Mouse (Mus musculus) heart, postnatal 0 days (tissue): Measurements from ENCODE around the gene Samd1. TPM values are rescaled to one million over a fixed set of nuclear protein-coding genes. Genes with fewer than 3 reads are reported as not detected.
"Not testable (repeated sequence)": the region's sequence is repeated elsewhere in the genome, so short reads cannot be mapped to it uniquely, and the experiment has no call there.

Source experiments
- ATAC-seq: fragments of 200-750 bp; cut with Nextera tagmentation; 2 replicates; pipeline ENCODE4 v1.8.0; 2017; ENCODE audit warnings: low read depth, moderate number of reproducible peaks, moderate library complexity; ENCODE audit not compliant: insufficient read depth
- DNase-seq: peaks from one replicate; pipeline ENCODE4 v3.0.0-alpha.2; 2016; ENCODE audit warnings: low spot score
- H3K27ac ChIP-seq: fragments of 300-500 bp; sonication (generic); 2 replicates; pipeline ENCODE4 v1.5.1; 2014; ENCODE audit warnings: low read depth, mild to moderate bottlenecking
- H3K27me3 ChIP-seq: fragments of 300-500 bp; sonication (generic); 2 replicates; pipeline ENCODE4 v1.6.1; 2014; ENCODE audit warnings: low read length, mixed read lengths; ENCODE audit not compliant: control insufficient read depth, insufficient read depth
- H3K36me3 ChIP-seq: fragments of 300-500 bp; sonication (generic); replicated peaks from 2 replicates; pipeline ENCODE4 v1.6.1; 2014; ENCODE audit warnings: low read length, mixed read lengths; ENCODE audit not compliant: control insufficient read depth, insufficient read depth
- H3K4me1 ChIP-seq: fragments of 300-500 bp; sonication (generic); 2 replicates; pipeline ENCODE4 v1.6.1; 2014; ENCODE audit warnings: antibody characterized with exemption; ENCODE audit not compliant: control insufficient read depth, insufficient read depth
- H3K4me2 ChIP-seq: fragments of 300-500 bp; sonication (generic); 2 replicates; pipeline ENCODE4 v1.6.1; 2014; ENCODE audit warnings: low read depth, mild to moderate bottlenecking, low read length, moderate library complexity
- H3K4me3 ChIP-seq: fragments of 300-500 bp; sonication (generic); 2 replicates; pipeline ENCODE4 v1.5.1; 2014; ENCODE audit warnings: low read depth, low read length
- H3K9ac ChIP-seq: fragments of 300-500 bp; sonication (generic); replicated peaks from 2 replicates; pipeline ENCODE4 v1.6.1; 2014; ENCODE audit warnings: low read depth, low read length, mixed read lengths
- H3K9me3 ChIP-seq: fragments of 300-500 bp; sonication (generic); replicated peaks from 2 replicates; pipeline ENCODE4 v1.6.1; 2016; ENCODE audit warnings: low read length; ENCODE audit not compliant: control insufficient read depth
- CTCF ChIP-seq: IDR thresholded peaks from 2 replicates; pipeline ENCODE4 v1.5.1; 2016; ENCODE audit warnings: antibody characterized with exemption, control low read depth, low read depth
- EP300 ChIP-seq: IDR thresholded peaks from 2 replicates; pipeline ENCODE4 v1.6.1; 2016; ENCODE audit warnings: antibody characterized with exemption, low read depth
- WGBS: fragments of 180-500 bp; shearing (Covaris S2); extraction: QIAGEN DNeasy Blood & Tissue Kit; methylation state at CpG from one replicate; pipeline ENCODE4 v1.1.7; 2014; 5-methylcytosine and 5-hydroxymethylcytosine counted together
- polyA plus RNA-seq: library from polyadenylated mRNA; unstranded; fragments of >200 nt; fragmentation: Nextera tagmentation; extraction: Ambion mirVana; gene quantifications from 2 replicates; pipeline ENCODE4 v1.2.1, GENCODE M21; 2015
- total RNA-seq: library from RNA; depleted of rRNA; stranded (reverse); fragments of >200 nt; gene quantifications from 2 replicates; pipeline ENCODE4 v1.2.3, GENCODE M21; 2014; ENCODE audit warnings: low replicate concordance

Gene Samd1
- total and polyA plus RNA-seq, 2 experiments from 2014 or later = 3.7 to 46.3 TPM

DNA sequence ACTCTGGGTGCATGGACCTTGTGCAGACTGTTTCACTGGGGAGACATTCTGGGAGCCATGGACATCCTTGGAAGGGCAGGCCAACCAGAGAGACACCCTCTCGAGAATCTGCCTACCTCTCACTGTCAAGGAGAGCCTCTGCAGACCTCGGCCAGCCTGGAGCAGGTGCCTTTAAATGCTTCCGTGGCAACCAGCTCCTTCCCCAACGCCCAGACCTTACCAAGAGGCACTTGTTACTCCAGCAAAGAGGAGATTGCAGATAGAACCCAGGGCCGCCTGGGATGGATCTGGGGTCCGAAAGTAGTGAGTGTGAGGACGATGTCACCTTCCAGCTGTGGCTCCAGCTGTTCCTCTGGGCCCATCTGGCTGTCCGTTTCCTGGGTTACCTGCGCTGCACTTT lies 19.3 kb upstream of the Samd1 start:
- peaks cover 57% of the 10 kb centered on the region for H3K4me1 ChIP-seq
- peak overlapping the region; percentile 47 for H3K9ac ChIP-seq
- no peak overlapping the region for H3K4me3 ChIP-seq
- ATAC-seq (no peak), DNase-seq (no peak)
- H3K36me3 ChIP-seq = peaks cover 26% of the 10 kb centered on the region
- peak overlapping the region; percentile 44 for H3K4me2 ChIP-seq
- 43% methylated on average over 9 of the region's 9 CpGs for WGBS
- H3K9me3 ChIP-seq = no peaks in the 10 kb centered on the region
- H3K27me3 ChIP-seq = no peaks in the 10 kb centered on the region
- TF ChIP-seq EP300 = no peak
- no peak for TF ChIP-seq CTCF
- peak overlapping the region; percentile 97 for H3K27ac ChIP-seq

GRCm38 (mm10) chr8:83980250-83980649 lies 17.2 kb upstream of the Samd1 start:
- peak; percentile 93 for DNase-seq

GRCm38 (mm10) chr8:83980845-83981244 lies 16.6 kb upstream of the Samd1 start:
- Histone ChIP-seq H3K36me3 (peaks cover 48% of the 10 kb centered on the region), H3K4me2 (no peak overlapping the region), H3K27ac (peak overlapping the region; percentile 97), H3K4me3 (no peak overlapping the region), H3K4me1 (peaks cover 44% of the 10 kb centered on the region), H3K27me3 (no peaks in the 10 kb centered on the region), H3K9ac (no peak overlapping the region), H3K9me3 (no peaks in the 10 kb centered on the region)
- ATAC-seq (peak; percentile 84), DNase-seq (peak; percentile 73)
- WGBS = 43% methylated on average over 8 of the region's 8 CpGs
- TF ChIP-seq EP300 = peak; percentile 67; the same call in 1 of the 2 replicates
- TF ChIP-seq CTCF = peak; percentile 63

More at GRCm38 (mm10) chr8:83980250-83980649, 17.2 kb upstream of the Samd1 start:
- 30% methylated on average over 1 of the region's 1 CpGs for WGBS
- Histone ChIP-seq H3K4me2 (no peak overlapping the region), H3K4me1 (peaks cover 44% of the 10 kb centered on the region), H3K27ac (peak overlapping the region; percentile 97), H3K36me3 (peaks cover 43% of the 10 kb centered on the region), H3K9ac (no peak overlapping the region), H3K27me3 (no peaks in the 10 kb centered on the region), H3K4me3 (no peak overlapping the region), H3K9me3 (no peaks in the 10 kb centered on the region)
- peak; percentile 96 for ATAC-seq
- TF ChIP-seq EP300 (no peak), CTCF (peak; percentile 14)

DNA sequence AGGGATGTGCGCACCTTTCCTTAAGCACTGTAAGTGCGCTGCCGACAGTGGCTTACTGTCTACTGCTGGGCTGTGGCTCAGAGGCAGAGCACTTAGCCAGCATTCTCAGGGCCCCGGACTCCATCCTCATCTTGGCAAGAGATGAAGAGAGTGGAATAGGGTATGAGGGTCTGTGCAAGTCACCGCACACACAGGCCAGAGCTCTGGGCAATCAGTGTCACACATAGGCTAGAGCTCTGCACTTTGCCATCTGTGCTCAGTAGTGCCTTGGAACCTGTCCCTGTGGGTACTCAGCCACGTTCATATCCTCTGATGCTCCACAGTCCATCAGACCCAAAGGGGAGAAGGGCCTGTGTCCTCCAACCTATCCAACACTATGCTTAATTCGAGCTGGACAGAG lies 15.9 kb upstream of the Samd1 start:
- ATAC-seq = no peak
- 85% methylated on average over 7 of the region's 7 CpGs for WGBS
- H3K9ac ChIP-seq = no peak overlapping the region

DNA sequence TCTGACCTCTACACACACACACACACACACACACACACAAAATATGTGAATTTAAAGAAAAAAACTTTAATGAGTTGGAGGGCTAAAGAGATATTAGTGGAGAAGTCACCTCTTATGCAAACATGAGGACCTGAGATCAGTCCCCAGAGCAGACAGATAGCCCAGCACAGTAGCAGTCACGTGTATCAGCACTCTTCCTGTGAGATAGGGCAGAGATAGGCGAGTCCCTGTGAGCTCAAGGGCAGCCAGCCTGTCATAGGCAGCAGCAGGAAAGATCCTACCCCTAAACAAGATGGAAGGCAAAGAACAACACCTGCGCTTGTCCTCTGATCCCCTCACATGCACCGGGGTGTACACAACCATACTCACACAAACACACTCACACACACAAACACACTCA lies 15.0 kb upstream of the Samd1 start:
- TF ChIP-seq CTCF = no peak
- no peaks in the 10 kb centered on the region for H3K27me3 ChIP-seq
- no peak for ATAC-seq
- H3K36me3 ChIP-seq = peaks cover 63% of the 10 kb centered on the region
- no peak for DNase-seq
- no peak overlapping the region for H3K9ac ChIP-seq
- no peaks in the 10 kb centered on the region for H3K9me3 ChIP-seq
- WGBS = 70% methylated on average over 4 of the region's 4 CpGs
- H3K4me3 ChIP-seq = no peak overlapping the region
- peak overlapping the region; percentile 41 for H3K27ac ChIP-seq
- H3K4me1 ChIP-seq = peaks cover 32% of the 10 kb centered on the region
- H3K4me2 ChIP-seq = no peak overlapping the region

More for the DNA sequence above, 15.9 kb upstream of the Samd1 start:
- peaks cover 55% of the 10 kb centered on the region for H3K36me3 ChIP-seq
- H3K4me3 ChIP-seq = no peak overlapping the region
- no peaks in the 10 kb centered on the region for H3K9me3 ChIP-seq
- H3K27me3 ChIP-seq = no peaks in the 10 kb centered on the region
- peaks cover 41% of the 10 kb centered on the region for H3K4me1 ChIP-seq
- TF ChIP-seq EP300 (no peak), CTCF (no peak; the same call in 1 of the 2 replicates)
- no peak for DNase-seq
- H3K27ac ChIP-seq = peak overlapping the region; percentile 97
- no peak overlapping the region for H3K4me2 ChIP-seq

DNA sequence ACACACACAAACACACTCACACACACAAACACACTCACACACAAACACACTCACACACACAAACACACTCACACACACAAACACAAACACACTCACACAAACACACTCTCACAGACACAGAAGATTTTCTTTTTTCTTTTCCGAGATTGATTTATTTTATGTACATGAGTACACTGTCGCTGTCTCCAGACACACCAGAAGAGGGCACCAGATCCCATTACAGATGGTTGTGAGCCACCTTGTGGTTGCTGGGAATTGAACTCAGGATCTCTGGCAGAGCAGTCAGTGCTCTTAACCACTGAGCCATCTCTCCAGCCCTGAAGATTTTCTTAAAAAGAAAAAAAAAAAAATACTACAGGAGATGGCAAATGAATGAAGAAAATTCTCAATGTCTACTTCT lies 14.2 kb upstream of the Samd1 start:
- not testable (repeated sequence) for ATAC-seq, DNase-seq, H3K9me3 ChIP-seq, H3K27ac ChIP-seq, H3K4me2 ChIP-seq, H3K4me3 ChIP-seq, H3K27me3 ChIP-seq, H3K9ac ChIP-seq
- Histone ChIP-seq H3K36me3 (peaks cover 71% of the 10 kb centered on the region), H3K4me1 (peaks cover 24% of the 10 kb centered on the region)
- peak; percentile 8; the same call in 1 of the 2 replicates for TF ChIP-seq CTCF
- WGBS = 96% methylated on average over 2 of the region's 2 CpGs
